Mouse (Mus musculus): ENCODE measurements at regions not wholly inside any gene's neighbourhood (a gene's known extent, or its start where the extent isn't known, plus 50 kb on each side); places are given as distances from the start of the nearest gene placed in this dataset.

GRCm38 (mm10) chr10:95622879-95623517 is 50.3 kb downstream of the Anapc15-ps start:
- no peak for DNase-seq (ENCODE audit: low read depth)

GRCm38 (mm10) chr10:95620796-95621195 is 52.5 kb downstream of the Anapc15-ps start:
- no peak for DNase-seq (ENCODE audit: low read depth)

GRCm38 (mm10) chr10:95619601-95620000 is 53.6 kb downstream of the Anapc15-ps start:
- no peak for DNase-seq (ENCODE audit: low read depth)

- DNase-seq (ENCODE audit: low read depth), result no peak
These were observed 54.6 kb upstream of the Nudt4 start for GRCm38 (mm10) chr10:95618451-95619079.

GRCm38 (mm10) chr10:95616821-95617220 is 52.9 kb upstream of the Nudt4 start:
- DNase-seq (ENCODE audit: low read depth), result peak; percentile 9

GRCm38 (mm10) chr10:95615849-95616650 is 52.1 kb upstream of the Nudt4 start:
- DNase-seq (ENCODE audit: low read depth), result peak; percentile 43
